Mouse (Mus musculus) common myeloid progenitor, adult 5-6 weeks (primary cell): Measurements from ENCODE around the gene Lsp1. TPM values are rescaled to one million over a fixed set of nuclear protein-coding genes. Genes with fewer than 3 reads are reported as not detected.

Source experiments
- ATAC-seq: replicated peaks from 2 replicates; pipeline ENCODE4 v1.8.0; 2016; ENCODE audit warnings: low read depth, mild to moderate bottlenecking, moderate TSS enrichment, inconsistent platforms; ENCODE audit not compliant: poor library complexity, severe bottlenecking
- total RNA-seq: library from RNA; stranded (forward); fragments of 200-1000, 187-1606 nt; gene quantifications from 2 replicates; pipeline ENCODE4 v1.2.3, GENCODE M21; 2017

Gene Lsp1
- total RNA-seq, 1 experiment from 2014 or later: 108 TPM

- peak; percentile 37 for ATAC-seq
Observed at GRCm38 (mm10) chr7:142532671-142533058, 72.1 kb downstream of the Lsp1 start, which contains the start of gene Mrpl23. Mrpl23 (plus strand) TSS chr7:142532686.

- ATAC-seq: peak; percentile 63
Observed at GRCm38 (mm10) chr7:142533059-142533855, 72.6 kb downstream of the Lsp1 start.

GRCm38 (mm10) chr7:142535116-142535515 is 74.5 kb downstream of the Lsp1 start:
- ATAC-seq: no peak

- no peak for ATAC-seq
Observed at GRCm38 (mm10) chr7:142535832-142536231, 75.2 kb downstream of the Lsp1 start.

GRCm38 (mm10) chr7:142537181-142537580 is 76.6 kb downstream of the Lsp1 start:
- ATAC-seq: no peak

- ATAC-seq: peak; percentile 45; the same call in 1 of the 2 replicates
Observed at GRCm38 (mm10) chr7:142537879-142538278, 77.3 kb downstream of the Lsp1 start.

GRCm38 (mm10) chr7:142538291-142538690 is 77.7 kb downstream of the Lsp1 start:
- ATAC-seq: no peak

GRCm38 (mm10) chr7:142538766-142539165 is 78.2 kb downstream of the Lsp1 start:
- ATAC-seq: no peak

- ATAC-seq: no peak
Observed at GRCm38 (mm10) chr7:142539828-142540227, 79.2 kb downstream of the Lsp1 start.

- no peak for ATAC-seq
Observed at GRCm38 (mm10) chr7:142542771-142543303, 82.2 kb downstream of the Lsp1 start.

Other genes with a start within 250 kb of the Lsp1 start
- not detected in 2 replicates for gene Gm7579, start 248.9 kb upstream of the Lsp1 start, total RNA-seq
- gene Krtap5-5, start 230.8 kb upstream of the Lsp1 start, total RNA-seq: not detected in 2 replicates
- not detected in 2 replicates for gene Gm40460, start 219.7 kb upstream of the Lsp1 start, total RNA-seq
- gene Gm2431, start 202.5 kb upstream of the Lsp1 start, total RNA-seq: not detected in 2 replicates
- not detected in 2 replicates for gene Gm4559, start 186.4 kb upstream of the Lsp1 start, total RNA-seq
- not detected in 2 replicates for gene Krtap5-1, start 163.7 kb upstream of the Lsp1 start, total RNA-seq
- not detected in 2 replicates for gene Krtap5-4, start 157.3 kb upstream of the Lsp1 start, total RNA-seq
- not detected in 2 replicates for gene Ifitm10, start 87.1 kb upstream of the Lsp1 start, total RNA-seq
- gene Gm49369, start 78.1 kb upstream of the Lsp1 start, total RNA-seq: 12.4 and 58.4 TPM in 2 replicates
- 114 and 134 TPM in 2 replicates for gene Ctsd, start 72.8 kb upstream of the Lsp1 start, total RNA-seq
- not detected in 2 replicates for gene Syt8, start 26.0 kb upstream of the Lsp1 start, total RNA-seq
- gene Tnni2, start 19.0 kb upstream of the Lsp1 start, total RNA-seq: 1.8 and 3.7 TPM in 2 replicates
- gene Tnnt3, start 38.0 kb downstream of the Lsp1 start, total RNA-seq: 1.2 TPM in 1 of 2 replicates, not detected in the other
- 20.5 and 55.4 TPM in 2 replicates for gene Mrpl23, start 71.9 kb downstream of the Lsp1 start, total RNA-seq
- gene Igf2, start 206.0 kb downstream of the Lsp1 start, total RNA-seq: not detected in 2 replicates
- not detected in 2 replicates for gene Gm49394, start 209.1 kb downstream of the Lsp1 start, total RNA-seq